Mouse (Mus musculus) adrenal gland, postnatal 4 days (tissue): ENCODE measurements around the gene Ormdl1. TPM values are rescaled to one million over a fixed set of nuclear protein-coding genes. Genes with fewer than 3 reads are reported as not detected.

Experiments
- total RNA-seq, 2 experiments: library from RNA; stranded (reverse); gene quantifications; 2 replicates each; pipeline ENCODE4 v1.2.3; 2021

The Ormdl1 gene
- total RNA-seq, 2 experiments from 2014 or later, result 17.6 to 18.5 TPM

Other genes with a start within 250 kb of the Ormdl1 start
- gene Mstn, start 235.5 kb upstream of the Ormdl1 start, total RNA-seq, result under 1 TPM; 0.59 to 0.70 TPM
- not detected for gene 1700019A02Rik, start 109.5 kb upstream of the Ormdl1 start, total RNA-seq
- gene Pms1, start 77 bp upstream of the Ormdl1 start, total RNA-seq, result 10 to 100 TPM; 10.4 to 12.5 TPM
- not detected for gene Gm28778, start within 50 bp of the Ormdl1 start, total RNA-seq
- gene Osgepl1, start 16.5 kb downstream of the Ormdl1 start, total RNA-seq, result 10 to 100 TPM; 23.7 to 25.3 TPM
- not detected for gene Asdurf, start 55.5 kb downstream of the Ormdl1 start, total RNA-seq
- gene Gm28551, start 55.6 kb downstream of the Ormdl1 start, total RNA-seq, result not detected
- 10 to 100 TPM; 40.9 to 43.6 TPM for gene Asnsd1, start 55.7 kb downstream of the Ormdl1 start, total RNA-seq